Mouse (Mus musculus) liver, postnatal 0 days (tissue): Measurements from ENCODE around the gene Smim26. TPM values are rescaled to one million over a fixed set of nuclear protein-coding genes. Genes with fewer than 3 reads are reported as not detected.
A peak's percentile ranks its signal among the peaks of the same experiment; 100 is the strongest.

Experiments used
- ATAC-seq: fragments of 200-750 bp; cut with Nextera tagmentation; 2 replicates; pipeline ENCODE4 v1.8.0; 2017; ENCODE audit warnings: mild to moderate bottlenecking, moderate library complexity
- DNase-seq: peaks from one replicate; pipeline ENCODE4 v3.0.0-alpha.2; 2016
- H3K27ac ChIP-seq: fragments of 300-500 bp; sonication (generic); 2 replicates; pipeline ENCODE4 v1.5.1; 2014; ENCODE audit warnings: antibody characterized with exemption, moderate library complexity, mild to moderate bottlenecking, low read depth
- H3K27me3 ChIP-seq: fragments of 300-500 bp; sonication (generic); 2 replicates; pipeline ENCODE4 v1.6.1; 2014; ENCODE audit warnings: low read length, control low read depth, mixed read lengths; ENCODE audit not compliant: insufficient read depth
- H3K36me3 ChIP-seq: fragments of 300-500 bp; sonication (generic); replicated peaks from 2 replicates; pipeline ENCODE4 v1.6.1; 2014; ENCODE audit warnings: mild to moderate bottlenecking, control low read depth, low read length, moderate library complexity, mixed read lengths; ENCODE audit not compliant: insufficient read depth
- H3K4me1 ChIP-seq: fragments of 300-500 bp; sonication (generic); 2 replicates; pipeline ENCODE4 v1.6.1; 2014; ENCODE audit warnings: antibody characterized with exemption, mild to moderate bottlenecking, control low read depth; ENCODE audit not compliant: insufficient read depth
- H3K4me2 ChIP-seq: fragments of 300-500 bp; sonication (generic); 2 replicates; pipeline ENCODE4 v1.6.1; 2014; ENCODE audit warnings: low read depth, mild to moderate bottlenecking, low read length, moderate library complexity, mixed read lengths
- H3K4me3 ChIP-seq: fragments of 300-500 bp; sonication (generic); 2 replicates; pipeline ENCODE4 v1.5.1; 2014; ENCODE audit warnings: low read depth, low read length
- H3K9ac ChIP-seq: fragments of 300-500 bp; sonication (generic); replicated peaks from 2 replicates; pipeline ENCODE4 v1.6.1; 2014; ENCODE audit warnings: mild to moderate bottlenecking, moderate library complexity
- H3K9me3 ChIP-seq: fragments of 300-500 bp; sonication (generic); 2 replicates; pipeline ENCODE4 v1.6.1; 2016; ENCODE audit warnings: mild to moderate bottlenecking, control low read depth, low read length, mixed read lengths
- CTCF ChIP-seq: sonication (generic); IDR thresholded peaks from 2 replicates; pipeline ENCODE4 v1.5.1; 2016; ENCODE audit warnings: antibody characterized with exemption, low read depth
- EP300 ChIP-seq: IDR thresholded peaks from 2 replicates; pipeline ENCODE4 v1.6.1; 2016; ENCODE audit warnings: antibody characterized with exemption, low read depth, mild to moderate bottlenecking
- WGBS: fragments of 180-500 bp; shearing (Covaris S2); extraction: QIAGEN DNeasy Blood & Tissue Kit; methylation state at CpG from one replicate; pipeline ENCODE4 v1.1.7; 2014; ENCODE audit not compliant: insufficient replicate concordance; 5-methylcytosine and 5-hydroxymethylcytosine counted together
- polyA plus RNA-seq: library from polyadenylated mRNA; unstranded; fragments of >200 nt; fragmentation: Nextera tagmentation; extraction: Ambion mirVana; gene quantifications from 2 replicates; pipeline ENCODE4 v1.2.1, GENCODE M21; 2015

Gene Smim26
- polyA plus RNA-seq, 1 experiment from 2014 or later = 35.6 TPM

GRCm38 (mm10) chr2:144634729-144635128 lies 40.9 kb downstream of the Smim26 start:
- Histone ChIP-seq H3K4me3 (no peak overlapping the region), H3K27ac (no peak overlapping the region), H3K4me1 (no peaks in the 10 kb centered on the region), H3K36me3 (no peaks in the 10 kb centered on the region), H3K9ac (no peak overlapping the region), H3K4me2 (no peak overlapping the region), H3K27me3 (no peaks in the 10 kb centered on the region), H3K9me3 (no peaks in the 10 kb centered on the region)
- WGBS = 82% methylated on average over 2 of the region's 2 CpGs
- no peak for DNase-seq
- TF ChIP-seq CTCF (no peak), EP300 (no peak)
- no peak for ATAC-seq

- 20% methylated on average over 5 of the region's 5 CpGs for WGBS
- ATAC-seq = peak; percentile 38; the same call in 1 of the 2 replicates
Measured at GRCm38 (mm10) chr2:144635644-144636320, 41.9 kb downstream of the Smim26 start.

GRCm38 (mm10) chr2:144637204-144637603 lies 43.4 kb downstream of the Smim26 start:
- H3K4me2 ChIP-seq = no peak overlapping the region
- DNase-seq (no peak), ATAC-seq (peak; percentile 13; the same call in 1 of the 2 replicates)
- 65% methylated on average over 4 of the region's 4 CpGs for WGBS
- no peaks in the 10 kb centered on the region for H3K27me3 ChIP-seq
- no peak overlapping the region for H3K9ac ChIP-seq
- no peaks in the 10 kb centered on the region for H3K9me3 ChIP-seq
- no peak overlapping the region for H3K27ac ChIP-seq
- H3K36me3 ChIP-seq = no peaks in the 10 kb centered on the region
- no peak overlapping the region for H3K4me3 ChIP-seq
- TF ChIP-seq EP300 (no peak), CTCF (no peak)
- no peaks in the 10 kb centered on the region for H3K4me1 ChIP-seq

More at GRCm38 (mm10) chr2:144635644-144636320, 41.9 kb downstream of the Smim26 start:
- Histone ChIP-seq H3K4me3 (no peak overlapping the region), H3K9ac (no peak overlapping the region), H3K4me1 (no peaks in the 10 kb centered on the region), H3K36me3 (no peaks in the 10 kb centered on the region), H3K4me2 (no peak overlapping the region), H3K9me3 (no peaks in the 10 kb centered on the region), H3K27ac (no peak overlapping the region), H3K27me3 (no peaks in the 10 kb centered on the region)
- peak; percentile 63 for DNase-seq
- TF ChIP-seq EP300 = no peak
- peak; percentile 91 for TF ChIP-seq CTCF

GRCm38 (mm10) chr2:144637671-144638395 lies 44.0 kb downstream of the Smim26 start:
- Histone ChIP-seq H3K27ac (no peak overlapping the region), H3K4me2 (no peak overlapping the region), H3K4me1 (no peaks in the 10 kb centered on the region), H3K9me3 (no peaks in the 10 kb centered on the region), H3K36me3 (no peaks in the 10 kb centered on the region), H3K9ac (no peak overlapping the region), H3K27me3 (no peaks in the 10 kb centered on the region), H3K4me3 (no peak overlapping the region)
- no peak for ATAC-seq
- no peak for DNase-seq
- TF ChIP-seq EP300 (no peak), CTCF (no peak)
- WGBS = 75% methylated on average over 10 of the region's 12 CpGs

GRCm38 (mm10) chr2:144638719-144639118 lies 44.9 kb downstream of the Smim26 start:
- ATAC-seq = no peak
- no peak overlapping the region for H3K4me2 ChIP-seq
- TF ChIP-seq CTCF = peak; percentile 47
- TF ChIP-seq EP300 = no peak
- no peak overlapping the region for H3K4me3 ChIP-seq
- H3K9ac ChIP-seq = no peak overlapping the region
- no peaks in the 10 kb centered on the region for H3K4me1 ChIP-seq
- no peaks in the 10 kb centered on the region for H3K27me3 ChIP-seq
- no peaks in the 10 kb centered on the region for H3K36me3 ChIP-seq
- no peak overlapping the region for H3K27ac ChIP-seq
- no peak for DNase-seq
- no peaks in the 10 kb centered on the region for H3K9me3 ChIP-seq
- WGBS = 56% methylated on average over 4 of the region's 4 CpGs

- TF ChIP-seq CTCF (no peak), EP300 (no peak)
- WGBS = 81% methylated on average over 7 of the region's 7 CpGs
Measured at GRCm38 (mm10) chr2:144640101-144640500, 46.2 kb downstream of the Smim26 start.

More at GRCm38 (mm10) chr2:144640101-144640500, 46.2 kb downstream of the Smim26 start:
- Histone ChIP-seq H3K36me3 (no peaks in the 10 kb centered on the region), H3K4me1 (no peaks in the 10 kb centered on the region), H3K9me3 (no peaks in the 10 kb centered on the region), H3K4me3 (no peak overlapping the region), H3K27ac (no peak overlapping the region), H3K4me2 (no peak overlapping the region), H3K9ac (no peak overlapping the region), H3K27me3 (no peaks in the 10 kb centered on the region)
- ATAC-seq (no peak), DNase-seq (no peak)
